21 mouse cellular contexts compared by ENCODE assay signal in the genomic region with DNA sequence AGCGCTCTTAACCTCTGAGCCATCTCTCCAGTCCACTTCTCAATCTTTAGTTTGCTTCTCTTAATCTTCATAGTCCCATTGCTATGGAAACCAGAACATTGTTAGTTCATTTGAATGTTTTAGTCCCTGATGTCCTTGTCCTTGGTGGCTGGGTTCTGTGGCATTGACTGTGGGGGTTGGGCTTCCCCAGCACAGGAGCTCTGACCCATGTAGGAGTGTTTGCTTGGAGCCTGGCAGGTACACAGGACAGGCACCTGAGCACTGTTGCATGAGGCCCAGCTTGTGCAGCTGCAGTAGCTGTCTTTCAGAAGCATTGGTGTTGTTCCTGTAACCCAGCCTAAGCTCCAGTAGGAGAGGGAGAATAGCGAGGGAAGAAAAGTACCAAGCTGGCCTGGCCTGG. TPM values are rescaled to one million over a fixed set of nuclear protein-coding genes. Genes with fewer than 3 reads are reported as not detected.
DNase-seq lines count a peak whose midpoint lies in the region; TF ChIP-seq lines count a peak whose summit lies in the region.
"Had no signal": no experiment of that assay in that cellular context is flagged by ENCODE, and none has a peak within 500 bp of the region (broad histone marks: within the 10 kb centered on the region; RNA-seq: fewer than 3 reads in every experiment).

No protein-coding gene starts in this region.

- peaks cover 5% of the 10 kb centered on the region; the same call in 1 of the 2 replicates for H3K36me3 ChIP-seq in kidney, adult 2 months (ENCODE audit: control insufficient read depth, insufficient read depth, low read length)

- H3K27ac ChIP-seq in kidney, adult 2 months (ENCODE audit: insufficient read depth, low read depth, low read length): peak overlapping the region; percentile 62; the same call in 1 of the 2 replicates
- peak overlapping the region; percentile 21; the same call in 1 of the 2 replicates for H3K27ac ChIP-seq in bone marrow, adult 2 months (ENCODE audit: control insufficient read depth, insufficient read depth, low read depth, low read length, poor library complexity)
- H3K27ac ChIP-seq: embryonic facial prominence, embryonic 10.5 days; forebrain, embryonic 13.5 days; heart, embryonic 10.5 days; hindbrain, embryonic 12.5 days had no signal

- no peaks in the 10 kb centered on the region for H3K27me3 ChIP-seq in kidney, adult 2 months (replicated peaks; ENCODE audit: control insufficient read depth, insufficient read depth, low read length)
- H3K27me3 ChIP-seq: CH12.LX; forebrain, embryonic 13.5 days; hindbrain, embryonic 12.5 days; Patski had no signal

- no peak overlapping the region for H3K4me3 ChIP-seq in kidney, adult 2 months (ENCODE audit: insufficient read depth, low read depth, low read length)
- no peak overlapping the region for H3K4me3 ChIP-seq in bone marrow, adult 2 months (replicated peaks; ENCODE audit: control insufficient read depth, low read depth, low read length)
- H3K4me3 ChIP-seq: embryonic facial prominence, embryonic 10.5 days; forebrain, embryonic 13.5 days; heart, embryonic 10.5 days; hindbrain, embryonic 12.5 days had no signal

- WGBS in kidney, adult 2 months: 80% methylated on average over 2 of the region's 2 CpGs
- 86% methylated on average over 2 of the region's 2 CpGs for WGBS in bone marrow, adult 2 months

- peak; percentile 28 for DNase-seq in kidney, adult 2 months
- DNase-seq in kidney, adult 8-10 months: no peak
- DNase-seq in adrenal gland, adult 2 months: peak; percentile 77
- DNase-seq in adrenal gland, postnatal 10 days: peak; percentile 48
- no peak for DNase-seq in gastrocnemius, postnatal 14 days
- DNase-seq in liver: no peak
- DNase-seq: cerebellum, adult 18-20 months; cerebellum, adult 9-11 months; forebrain, postnatal 0 days; gastrocnemius, postnatal 25 days; heart, postnatal 10 days; heart, postnatal 4 days had no signal

- intact Hi-C loops in gastrocnemius, postnatal 14 days (cut with DNase I; ENCODE audit: low total_unique reads): no loop called here

- H3K4me1 ChIP-seq in kidney, adult 2 months (ENCODE audit: control insufficient read depth, insufficient read depth, low read length): peaks cover 4% of the 10 kb centered on the region; the same call in 1 of the 2 replicates
- H3K4me1 ChIP-seq in bone marrow, adult 2 months (ENCODE audit: control insufficient read depth, insufficient read depth, low read length): no peaks in the 10 kb centered on the region
- H3K4me1 ChIP-seq: embryonic facial prominence, embryonic 10.5 days; hindbrain, embryonic 12.5 days had no signal

- no peak for TF ChIP-seq POLR2A in kidney, adult 2 months (IDR thresholded peaks at IDR 0.05; ENCODE audit: low read depth, low read length)
- TF ChIP-seq POLR2A in bone marrow, adult 2 months (IDR thresholded peaks at IDR 0.05; ENCODE audit: borderline replicate concordance, control insufficient read depth, low read depth, low read length): no peak

- no peak for TF ChIP-seq CTCF in kidney, adult 2 months (conservative IDR thresholded peaks at IDR 0.05; ENCODE audit: insufficient read depth, insufficient read length, low read depth, low read length)
- TF ChIP-seq CTCF in bone marrow, adult 2 months (IDR thresholded peaks at IDR 0.05; ENCODE audit: control insufficient read depth, insufficient read depth, low read length): no peak

RNA-seq across cellular contexts. Expression of a gene that starts 25.5 kb away (rescaled TPM):
- 12.9 and 13.5 TPM in 2 replicates for polyA plus RNA-seq in kidney, adult 2 months (2012; rRNA removed)
- 10 to 100 TPM; 20.3 to 20.8 TPM for total RNA-seq in adrenal gland, adult 2 months (2021)
- 9.9 and 10.3 TPM in 2 replicates for polyA plus RNA-seq in adrenal gland, adult 2 months (2012; rRNA removed)
- 10 to 100 TPM; 16.9 to 20.1 TPM for total RNA-seq in adrenal gland, postnatal 10 days (2021)
- polyA plus RNA-seq in bone marrow, adult 2 months (2011; ENCODE audit: insufficient read depth, insufficient read length, low replicate concordance, missing spikeins): 4.3 and 5.2 TPM in 2 replicates
- 10 to 100 TPM; 32.4 to 36.2 TPM for total RNA-seq in gastrocnemius, postnatal 14 days (2021)

RNA-seq across cellular contexts. Expression of a gene that starts 27.5 kb away (rescaled TPM):
- polyA plus RNA-seq in kidney, adult 2 months (2012; rRNA removed): 14.9 and 17.1 TPM in 2 replicates
- 10 to 100 TPM; 29.0 to 29.3 TPM for total RNA-seq in adrenal gland, adult 2 months (2021)
- polyA plus RNA-seq in adrenal gland, adult 2 months (2012; rRNA removed): 96.3 and 106 TPM in 2 replicates
- total RNA-seq in adrenal gland, postnatal 10 days (2021): 10 to 100 TPM; 30.9 to 32.3 TPM
- polyA plus RNA-seq in bone marrow, adult 2 months (2011; ENCODE audit: insufficient read depth, insufficient read length, low replicate concordance, missing spikeins): 32.9 and 39.9 TPM in 2 replicates
- total RNA-seq in gastrocnemius, postnatal 14 days (2021): 10 to 100 TPM; 10.5 to 12.2 TPM
- polyA plus RNA-seq: activated CD4-positive, CD25-positive, alpha-beta regulatory T cell, adult 4 months; inflammation-experienced regulatory T-cells, adult 6 months had no signal

RNA-seq across cellular contexts. Expression of a gene that starts 35.9 kb away (rescaled TPM):
- polyA plus RNA-seq in kidney, adult 2 months (2012; rRNA removed): 0.08 TPM in 2 replicates
- total RNA-seq in adrenal gland, adult 2 months (2021): 1 to 10 TPM; 1.2 TPM
- polyA plus RNA-seq in adrenal gland, adult 2 months (2012; rRNA removed): 0.99 and 1.2 TPM in 2 replicates
- total RNA-seq in adrenal gland, postnatal 10 days (2021): 1 to 10 TPM; 3.0 to 3.4 TPM
- polyA plus RNA-seq in bone marrow, adult 2 months (2011; ENCODE audit: insufficient read depth, insufficient read length, low replicate concordance, missing spikeins): not detected in 2 replicates
- under 1 TPM in 1 of 2 experiments, not detected in 1; 0.27 TPM for total RNA-seq in gastrocnemius, postnatal 14 days (2021)

Comparison
In these comparisons a context has a peak if more than half of its experiments do, and no peak if none do; other contexts are left out.
1. DNase-seq: peak in kidney, adult 2 months (single experiment), adrenal gland, adult 2 months (single experiment) and adrenal gland, postnatal 10 days (single experiment); none in kidney, adult 8-10 months (0 of 2), gastrocnemius, postnatal 14 days (single experiment) and liver (single experiment).